Mouse (Mus musculus) gastrocnemius, postnatal 36 days (tissue): ENCODE measurements around the gene Xxylt1. TPM values are rescaled to one million over a fixed set of nuclear protein-coding genes. Genes with fewer than 3 reads are reported as not detected.
"Not testable (repeated sequence)": the region's sequence is repeated elsewhere in the genome, so short reads cannot be mapped to it uniquely, and the experiment has no call there.

Source experiments
- DNase-seq, 2 experiments: peaks; one replicate each; pipeline ENCODE4 v3.0.0; 2022
- intact Hi-C: fragments of 180-260 bp; cut with DNase I; formaldehyde crosslinking; loops from one replicate; pipeline ENCODE4 v1.15.1; 2025
- total RNA-seq, 2 experiments: library from RNA; stranded (reverse); gene quantifications; 2 replicates each; pipeline ENCODE4 v1.2.3; 2021

Gene Xxylt1
- total RNA-seq, 2 experiments from 2014 or later: 2.6 to 2.9 TPM

GRCm38 (mm10) chr16:31029739-31030485, 51.3 kb downstream of the Xxylt1 start:
- intact Hi-C loops: no loop called here
- DNase-seq: no peak

- intact Hi-C loops: no loop called here
- no peak for DNase-seq
These were observed 53.6 kb downstream of the Xxylt1 start for GRCm38 (mm10) chr16:31027675-31028074.

GRCm38 (mm10) chr16:31025516-31025915, 55.7 kb downstream of the Xxylt1 start:
- intact Hi-C loops: no loop called here
- no peak for DNase-seq

- no peak for DNase-seq
- intact Hi-C loops: no loop called here
These were observed 56.2 kb downstream of the Xxylt1 start for GRCm38 (mm10) chr16:31024997-31025396.

GRCm38 (mm10) chr16:31024221-31024620, 57.0 kb downstream of the Xxylt1 start:
- intact Hi-C loops: no loop called here

GRCm38 (mm10) chr16:31023803-31024202, 57.4 kb downstream of the Xxylt1 start:
- intact Hi-C loops: no loop called here
- no peak for DNase-seq

More at GRCm38 (mm10) chr16:31024221-31024620, 57.0 kb downstream of the Xxylt1 start:
- DNase-seq: no peak

GRCm38 (mm10) chr16:31022287-31022686, 58.9 kb downstream of the Xxylt1 start:
- no peak for DNase-seq
- intact Hi-C loops: no loop called here

- no peak for DNase-seq
- intact Hi-C loops: no loop called here
These were observed 61.7 kb downstream of the Xxylt1 start for GRCm38 (mm10) chr16:31019514-31019913.

GRCm38 (mm10) chr16:31017687-31018413, 63.4 kb downstream of the Xxylt1 start:
- intact Hi-C loops: no loop called here
- DNase-seq: no peak

GRCm38 (mm10) chr16:31016669-31017068, 64.6 kb downstream of the Xxylt1 start:
- DNase-seq: no peak

GRCm38 (mm10) chr16:31016169-31016568, 65.1 kb downstream of the Xxylt1 start:
- DNase-seq: no peak
- intact Hi-C loops: no loop called here

More at GRCm38 (mm10) chr16:31016669-31017068, 64.6 kb downstream of the Xxylt1 start:
- intact Hi-C loops: no loop called here

- intact Hi-C loops: no loop called here
- no peak for DNase-seq
These were observed 66.0 kb downstream of the Xxylt1 start for GRCm38 (mm10) chr16:31015271-31015670.

- intact Hi-C loops: no loop called here
- DNase-seq: no peak
These were observed 69.0 kb downstream of the Xxylt1 start for GRCm38 (mm10) chr16:31012236-31012635.

GRCm38 (mm10) chr16:31010443-31010842, 70.8 kb downstream of the Xxylt1 start:
- intact Hi-C loops: no loop called here

GRCm38 (mm10) chr16:31008326-31008725, 72.9 kb downstream of the Xxylt1 start:
- intact Hi-C loops: no loop called here
- no peak for DNase-seq

More at GRCm38 (mm10) chr16:31010443-31010842, 70.8 kb downstream of the Xxylt1 start:
- no peak for DNase-seq

- no peak for DNase-seq
- intact Hi-C loops: no loop called here
These were observed 73.7 kb downstream of the Xxylt1 start for GRCm38 (mm10) chr16:31007582-31007981.

- DNase-seq: no peak
- intact Hi-C loops: no loop called here
These were observed 75.5 kb downstream of the Xxylt1 start for GRCm38 (mm10) chr16:31005693-31006092.

GRCm38 (mm10) chr16:31004321-31004682, 76.9 kb downstream of the Xxylt1 start:
- intact Hi-C loops: no loop called here
- DNase-seq: no peak

- DNase-seq: peak in 1 of 2 experiments; percentile 29
- intact Hi-C loops: not testable (repeated sequence)
These were observed 77.5 kb downstream of the Xxylt1 start for GRCm38 (mm10) chr16:31003592-31004320.

GRCm38 (mm10) chr16:31002926-31003325, 78.3 kb downstream of the Xxylt1 start:
- DNase-seq: no peak
- intact Hi-C loops: no loop called here

GRCm38 (mm10) chr16:31002117-31002516, 79.1 kb downstream of the Xxylt1 start:
- no peak for DNase-seq
- intact Hi-C loops: no loop called here
